Mouse (Mus musculus): ENCODE results near the gene Spp2.
"Not testable (repeated sequence)": the region's sequence is repeated elsewhere in the genome, so short reads cannot be mapped to it uniquely, and the experiment has no call there.

Gene Spp2

DNA sequence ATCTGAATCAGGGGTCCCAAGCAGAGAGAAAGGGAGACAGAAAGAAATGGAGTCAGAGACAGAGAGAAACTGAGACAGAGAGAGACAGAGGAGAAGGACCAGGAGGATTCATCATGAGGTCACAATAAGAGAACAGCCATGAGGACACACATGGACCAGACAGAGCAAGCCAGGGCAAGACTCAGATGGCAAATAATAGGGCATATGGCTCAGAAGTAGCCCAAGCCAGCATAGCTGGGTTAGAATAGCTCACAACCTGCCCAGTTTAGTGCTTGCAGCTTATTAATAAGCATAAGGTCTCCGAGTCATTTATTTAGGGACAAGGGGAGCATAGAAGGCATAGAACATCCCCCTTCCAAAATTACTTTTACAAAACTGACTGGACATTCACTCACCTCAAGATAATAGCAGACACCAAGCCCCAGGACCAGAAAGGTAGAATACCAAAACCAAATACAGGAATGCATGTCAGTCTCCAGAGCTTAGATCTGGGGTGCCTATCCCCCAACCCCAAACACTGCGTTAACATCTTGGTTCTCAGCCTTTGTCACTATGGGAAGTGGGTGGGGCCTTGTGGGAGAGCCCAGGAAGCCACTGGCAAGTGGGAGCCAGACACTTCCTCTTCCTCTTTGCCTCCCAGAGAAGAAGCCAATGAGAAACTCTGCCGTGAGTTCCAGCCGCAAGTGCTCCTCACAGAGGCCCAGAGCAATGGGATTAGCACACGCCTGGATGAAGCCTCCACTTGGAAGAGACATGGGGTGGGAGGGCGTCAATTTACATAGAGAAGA, 26.5 kb downstream of the Spp2 start:
- no peak for DNase-seq (ENCODE audit: low read depth, low spot score)

DNA sequence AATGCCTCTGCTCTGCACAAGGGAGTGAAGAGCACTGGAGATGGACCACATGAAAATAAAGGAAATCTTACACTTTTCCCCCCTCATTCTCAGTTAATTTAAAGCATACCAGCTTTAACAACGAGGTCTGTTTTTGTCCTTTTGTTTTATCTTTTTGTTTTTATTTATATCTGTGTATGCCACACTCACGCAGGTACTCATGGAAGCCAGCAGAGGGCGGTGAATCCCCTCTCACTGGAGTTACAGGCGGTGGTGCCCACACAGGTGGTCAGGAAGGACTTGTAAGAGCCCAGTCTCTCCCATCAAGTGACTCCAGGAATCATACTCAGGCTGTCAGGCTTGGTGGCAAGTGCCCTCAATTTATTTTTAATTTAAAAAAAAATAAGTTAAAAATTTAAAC, 27.3 kb downstream of the Spp2 start:
- peak; percentile 44 for DNase-seq (ENCODE audit: low read depth, low spot score)

DNA sequence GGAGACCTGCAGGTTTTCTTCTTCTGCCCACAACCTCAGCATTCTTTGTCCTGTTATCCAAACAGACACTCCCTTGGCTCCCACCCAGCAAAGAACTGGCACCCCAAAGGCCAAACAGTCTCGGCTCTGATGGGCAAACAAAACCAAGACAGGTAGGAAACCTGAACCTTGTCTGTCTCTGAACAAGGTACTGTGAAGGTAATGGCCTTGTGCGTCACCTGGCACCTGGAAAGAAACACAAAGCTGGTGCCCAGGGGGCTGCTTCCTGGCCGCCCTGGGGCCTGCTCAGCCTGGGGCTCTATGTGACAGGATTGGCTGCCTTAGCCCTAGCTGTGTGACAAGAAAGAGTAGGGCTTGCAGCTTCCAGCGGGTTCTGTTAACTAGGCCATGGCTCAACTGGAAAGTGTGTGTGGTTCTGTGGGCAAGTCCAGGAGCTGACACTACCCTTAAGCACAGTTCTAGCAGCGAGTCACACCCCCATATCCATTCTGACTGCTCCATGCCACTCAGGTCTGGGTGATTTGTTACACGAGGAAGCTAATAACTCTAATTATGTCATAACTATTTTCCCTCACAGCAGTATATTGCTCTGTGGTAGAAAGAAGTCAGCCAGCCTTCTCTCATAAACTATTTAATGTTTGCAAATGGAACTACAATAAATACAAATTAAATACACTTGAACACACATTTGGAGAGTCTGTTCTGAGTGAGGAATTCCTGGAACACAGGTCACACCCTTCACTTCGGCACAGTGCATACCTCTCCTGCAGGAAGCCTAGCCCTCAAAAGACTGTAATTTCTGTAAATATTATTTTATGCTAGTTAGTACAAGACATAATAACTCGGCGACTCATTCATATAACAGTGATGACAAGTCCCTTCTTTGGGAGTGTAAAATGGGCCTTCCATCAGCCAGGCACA, 30.7 kb downstream of the Spp2 start:
- DNase-seq (ENCODE audit: low read depth, low spot score), result peak; percentile 18

DNA sequence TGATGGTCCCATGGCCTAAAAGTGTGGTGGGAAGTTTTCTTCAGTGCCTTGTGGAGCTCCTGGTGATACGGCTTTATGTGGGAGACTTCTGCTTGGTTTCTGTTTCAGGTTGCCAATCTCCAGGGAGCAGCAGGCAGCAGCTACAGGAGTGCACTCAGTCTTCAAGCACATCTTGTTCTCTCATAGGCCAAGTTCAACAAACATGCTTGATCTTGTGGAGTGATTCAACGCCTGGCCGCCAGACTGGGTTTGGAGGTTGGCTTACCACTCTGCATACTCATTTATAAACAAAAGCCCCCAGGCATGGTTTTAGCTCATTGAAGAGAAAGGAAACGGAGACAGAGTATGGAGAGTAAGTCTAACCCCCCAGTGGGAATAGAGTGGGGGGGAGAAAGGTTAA, 36.6 kb downstream of the Spp2 start:
- no peak for DNase-seq (ENCODE audit: low read depth, low spot score)

DNA sequence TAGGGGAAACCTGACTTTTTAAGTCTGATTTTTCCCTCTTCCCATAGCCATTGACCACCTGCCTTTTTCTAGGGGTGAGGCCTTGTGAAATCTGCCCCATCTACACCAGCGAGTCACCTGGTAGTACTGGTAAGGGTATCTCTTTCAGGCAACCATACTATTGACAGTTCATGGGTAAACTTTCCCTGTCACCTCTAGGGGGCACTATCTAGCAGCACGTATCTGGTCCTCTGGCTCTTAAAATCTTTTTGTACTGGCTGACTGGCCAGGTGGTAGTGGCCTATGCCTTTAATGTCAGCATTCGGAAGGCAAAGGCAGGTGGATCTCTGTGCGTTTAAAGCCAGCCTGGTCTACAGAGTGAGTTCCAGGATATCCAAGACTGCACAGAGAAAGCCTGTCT, 38.6 kb downstream of the Spp2 start:
- DNase-seq (ENCODE audit: low read depth, low spot score), result peak; percentile 53

DNA sequence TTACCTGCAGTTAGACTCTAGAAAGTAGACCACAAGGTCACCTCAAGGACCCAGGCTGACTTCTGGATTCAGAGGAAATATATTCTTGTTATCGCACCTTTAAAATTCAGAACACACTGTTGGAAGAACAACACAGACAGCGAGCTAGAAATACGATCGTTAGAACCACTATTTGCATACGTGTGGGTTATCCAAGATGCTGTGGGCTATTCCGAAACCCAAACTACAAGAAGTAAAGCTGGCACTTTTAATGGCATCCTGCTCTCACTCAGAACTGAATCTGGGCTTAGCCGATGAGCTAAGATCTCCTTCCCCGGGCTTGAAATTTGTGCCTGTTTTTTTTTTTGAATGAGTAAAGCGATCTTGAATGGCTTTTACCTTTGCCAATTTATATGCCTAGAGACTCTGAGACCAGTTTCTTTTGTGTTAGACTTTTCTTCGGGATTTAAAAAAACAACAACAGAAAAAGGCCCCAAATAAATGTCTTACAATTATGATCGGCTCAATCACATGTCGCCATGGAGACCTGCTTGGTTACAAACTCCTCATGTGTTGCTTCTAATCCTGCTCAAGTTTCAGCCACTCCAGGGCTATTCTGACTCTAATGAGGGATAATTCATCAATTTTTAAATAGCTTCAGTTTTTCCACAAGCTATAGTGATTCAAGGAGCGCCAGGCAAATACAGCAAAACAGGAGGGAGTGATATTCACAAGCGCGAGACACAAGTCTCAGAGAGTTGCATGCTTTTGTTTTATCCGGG, 39.7 kb downstream of the Spp2 start:
- no peak for DNase-seq (ENCODE audit: low read depth, low spot score)

DNA sequence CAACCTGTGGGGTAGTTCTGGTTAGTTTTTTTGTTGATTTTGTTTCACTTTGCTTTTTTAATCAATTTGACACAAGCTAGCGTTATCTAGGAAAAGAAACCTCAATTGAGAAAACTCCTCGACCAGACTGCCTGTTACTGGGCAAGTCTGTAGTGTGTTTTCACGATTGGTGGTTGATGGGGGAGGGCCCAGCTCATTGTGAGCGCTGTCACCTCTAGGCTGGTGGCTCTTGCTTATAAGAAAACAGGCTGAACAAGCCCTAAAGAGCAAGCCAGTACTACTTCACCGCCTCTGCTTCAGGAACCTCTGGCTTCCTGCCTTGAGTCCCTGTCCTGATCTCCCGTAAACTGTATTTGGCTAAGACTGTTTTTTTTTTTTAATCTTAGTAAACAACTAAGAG, 40.7 kb downstream of the Spp2 start:
- DNase-seq (ENCODE audit: low read depth, low spot score), result no peak

DNA sequence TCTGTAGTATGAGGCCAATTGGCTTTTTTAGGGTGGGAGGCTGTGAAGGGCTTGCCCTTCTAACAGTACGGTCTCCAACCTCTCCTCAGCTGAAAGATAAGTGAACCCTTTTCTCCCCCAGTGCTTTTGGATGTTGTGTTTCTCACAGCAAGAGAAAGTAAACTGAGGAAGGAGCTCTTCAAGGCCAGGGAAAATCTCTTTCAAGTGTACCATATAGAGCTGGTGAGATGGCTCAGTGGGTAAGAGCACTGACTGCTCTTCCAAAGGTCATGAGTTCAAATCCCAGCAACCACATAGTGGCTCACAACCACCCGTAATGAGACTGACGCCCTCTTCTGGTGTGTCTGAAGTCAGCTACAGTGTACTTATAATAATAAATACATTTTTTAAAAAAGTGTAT, 41.3 kb downstream of the Spp2 start:
- DNase-seq (ENCODE audit: low read depth, low spot score), result not testable (repeated sequence)

DNA sequence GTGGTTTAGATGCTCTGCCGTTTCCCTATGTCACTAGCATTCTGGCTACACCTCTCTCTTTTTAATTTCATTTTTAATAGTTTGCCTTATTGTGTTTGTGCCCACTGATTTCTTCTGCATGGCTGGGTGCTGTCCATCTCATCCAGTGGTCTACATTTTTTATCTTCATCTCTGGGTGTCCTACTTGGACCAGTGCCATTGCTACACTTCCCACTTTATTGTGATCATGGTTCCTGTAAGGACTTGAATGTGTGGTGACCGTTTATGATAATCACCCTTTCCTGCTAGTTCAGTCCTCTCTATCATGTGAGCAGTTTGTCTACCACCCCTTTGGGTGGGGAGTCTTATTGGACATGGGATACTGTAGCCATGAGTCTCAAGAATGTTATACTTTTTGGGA, 43.0 kb downstream of the Spp2 start:
- no peak for DNase-seq (ENCODE audit: low read depth, low spot score)

DNA sequence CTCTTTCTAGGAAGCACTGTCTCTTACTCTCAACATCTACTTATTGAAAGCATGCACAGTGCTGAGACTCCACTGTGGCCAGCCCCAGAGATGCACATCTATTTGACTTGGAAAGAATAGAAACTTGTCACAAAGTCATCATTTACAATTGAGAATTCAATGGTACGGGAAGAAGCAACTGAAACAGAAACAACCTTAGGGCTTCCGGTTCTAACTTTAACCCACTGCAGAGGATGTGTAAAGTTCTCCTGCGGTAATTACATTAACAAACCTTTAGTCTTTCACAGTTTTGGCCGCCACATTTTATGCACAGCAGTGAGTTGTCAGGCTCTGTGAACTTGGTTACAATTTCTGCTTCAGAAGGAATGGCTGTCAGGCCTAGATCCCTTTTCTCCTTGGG, 43.9 kb downstream of the Spp2 start:
- DNase-seq (ENCODE audit: low read depth, low spot score), result no peak

DNA sequence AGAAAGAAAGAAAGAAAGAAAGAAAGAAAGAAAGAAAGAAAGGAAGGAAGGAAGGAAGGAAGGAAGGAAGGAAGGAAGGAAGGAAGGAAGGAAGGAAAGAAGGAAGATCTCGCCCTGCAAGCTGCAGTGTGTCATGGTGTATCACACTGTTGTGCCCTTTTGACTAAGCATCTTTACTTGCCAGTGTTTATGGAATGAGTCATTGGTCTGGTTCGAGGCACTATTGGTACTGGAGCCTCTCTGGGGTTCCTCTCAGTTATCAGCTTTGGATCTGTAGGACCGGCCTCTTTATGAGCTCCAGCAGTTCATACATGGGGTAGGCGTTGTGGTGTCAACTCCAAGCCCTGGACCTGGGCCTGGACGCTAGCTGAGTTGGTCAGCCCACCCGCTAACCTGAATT, 45.4 kb downstream of the Spp2 start:
- peak; percentile 59 for DNase-seq (ENCODE audit: low read depth, low spot score)

DNA sequence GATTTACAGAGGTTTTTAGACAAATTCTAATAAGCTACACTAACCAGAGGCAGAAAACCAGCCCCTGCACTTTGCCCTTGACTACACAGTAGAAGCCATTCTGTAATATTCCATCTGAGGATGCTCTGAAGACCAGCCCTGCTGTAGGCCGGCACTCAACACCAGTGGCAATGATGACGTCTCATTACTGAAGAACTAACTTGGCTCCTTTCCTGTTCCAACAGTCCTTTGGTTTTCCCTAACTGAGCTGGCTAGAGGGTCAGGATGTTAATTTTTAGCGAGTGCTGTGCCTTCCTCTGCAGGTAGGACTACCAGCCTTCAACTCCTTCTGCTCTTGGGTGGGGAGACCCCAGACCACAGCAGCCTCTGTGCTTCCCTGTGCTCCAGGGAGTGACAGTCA, 47.9 kb downstream of the Spp2 start:
- DNase-seq (ENCODE audit: low read depth, low spot score), result no peak

DNA sequence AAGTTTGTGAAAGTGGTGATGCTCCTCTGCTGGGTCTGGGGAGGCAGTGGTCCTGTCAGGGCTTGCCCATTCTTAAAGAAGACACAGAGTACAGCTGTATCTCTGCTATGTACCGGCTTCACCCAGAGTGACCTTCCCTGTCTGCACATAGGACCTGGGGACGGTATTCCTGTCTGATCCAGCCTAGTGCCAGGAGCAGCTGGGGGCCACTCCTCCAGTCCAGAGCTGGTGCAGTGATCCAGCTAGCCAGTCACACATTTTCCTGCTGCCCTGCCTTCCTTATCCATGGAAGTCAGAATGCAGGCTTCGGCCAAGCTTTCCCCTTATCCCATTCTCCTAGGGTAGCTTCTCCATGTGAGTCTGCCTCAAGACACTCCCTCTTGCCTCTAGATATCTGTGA, 49.0 kb downstream of the Spp2 start:
- DNase-seq (ENCODE audit: low read depth, low spot score), result no peak

DNA sequence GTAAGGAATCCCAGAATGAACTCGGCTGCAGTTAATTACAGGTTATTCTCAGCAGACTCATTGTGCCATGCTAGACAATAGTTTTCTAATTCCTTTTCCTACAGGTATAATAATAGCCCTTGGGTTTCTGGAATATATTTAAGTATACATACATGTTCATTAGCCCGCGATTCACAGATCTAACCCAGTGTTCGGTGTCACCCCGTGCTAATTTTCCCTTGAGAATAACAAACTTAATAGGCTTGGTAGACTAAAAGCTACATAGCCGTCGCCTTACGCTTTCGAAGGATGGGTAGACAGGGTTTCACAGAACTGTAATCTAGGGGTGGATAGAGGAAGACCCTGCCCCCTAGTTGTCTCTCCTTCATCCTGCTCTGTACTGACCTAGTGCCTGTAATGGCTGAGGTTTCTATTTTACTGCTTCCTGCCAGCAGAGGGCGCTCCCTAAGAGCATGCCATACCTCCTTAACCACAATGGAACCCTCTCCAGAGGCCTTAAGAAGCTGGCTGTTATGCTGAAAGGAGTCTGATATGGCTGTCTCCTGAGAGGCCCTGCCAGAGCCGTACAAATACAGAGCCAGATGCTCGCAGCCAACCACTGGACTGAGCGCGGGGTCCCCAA, 49.8 kb downstream of the Spp2 start:
- DNase-seq (ENCODE audit: low read depth, low spot score), result peak; percentile 88

DNA sequence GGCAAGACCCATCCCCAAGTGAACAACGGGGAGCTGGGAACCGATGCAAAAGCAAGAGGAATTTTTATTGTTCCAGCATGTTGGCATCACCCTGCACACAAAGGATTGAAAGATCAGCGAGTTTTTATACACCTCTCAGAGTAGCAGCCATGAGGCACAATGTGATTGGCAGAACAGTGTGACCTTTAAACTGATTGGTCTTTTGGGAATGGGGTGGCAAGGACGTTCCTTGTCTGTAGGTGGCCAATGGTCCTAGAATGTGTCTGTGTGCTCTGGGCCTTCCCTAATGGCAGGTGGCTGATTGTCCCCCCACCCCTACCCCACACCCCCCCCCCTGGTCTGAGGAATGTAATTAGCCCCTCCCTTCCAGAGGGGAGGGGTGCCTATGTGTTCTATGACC, 52.4 kb downstream of the Spp2 start:
- no peak for DNase-seq (ENCODE audit: low read depth, low spot score)

DNA sequence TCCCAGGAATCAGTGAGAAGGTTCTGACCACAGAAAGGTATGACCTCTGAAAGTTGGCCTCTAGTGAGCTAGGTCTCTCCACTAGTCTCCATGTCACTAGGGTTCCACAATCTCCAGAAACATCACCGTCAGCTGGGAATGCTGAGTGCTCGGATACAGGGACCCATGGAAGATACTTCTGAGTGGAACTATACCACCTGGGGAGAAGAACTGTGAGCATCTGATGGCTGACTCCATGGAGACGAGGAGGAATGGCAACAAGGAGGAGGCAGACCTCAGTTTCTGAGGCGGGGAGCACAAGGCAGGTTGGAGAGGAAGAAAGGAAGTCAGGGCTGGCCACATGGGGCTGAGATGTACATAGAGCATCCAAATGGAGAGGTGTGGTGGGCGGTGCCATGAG, 52.9 kb downstream of the Spp2 start:
- DNase-seq (ENCODE audit: low read depth, low spot score), result no peak

DNA sequence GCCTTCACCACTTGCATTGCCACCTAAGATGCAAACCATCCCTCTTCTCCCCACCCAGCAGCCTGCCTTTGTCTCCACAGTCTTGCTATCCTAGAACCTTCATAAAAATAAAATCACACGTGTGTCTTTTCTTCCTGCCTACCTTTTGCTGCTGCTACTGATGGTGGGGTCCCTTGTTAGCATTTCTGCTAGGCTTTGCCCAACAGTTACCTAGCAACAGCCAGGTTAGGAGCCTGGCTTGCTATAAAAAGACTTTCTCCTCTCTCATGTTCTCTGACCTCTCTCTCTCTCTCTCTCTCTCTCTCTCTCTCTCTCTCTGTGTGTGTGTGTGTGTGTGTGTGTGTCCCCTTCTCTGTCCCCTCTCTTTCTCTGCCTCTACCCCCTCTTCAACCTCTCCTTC, 54.3 kb downstream of the Spp2 start:
- DNase-seq (ENCODE audit: low read depth, low spot score), result no peak

DNA sequence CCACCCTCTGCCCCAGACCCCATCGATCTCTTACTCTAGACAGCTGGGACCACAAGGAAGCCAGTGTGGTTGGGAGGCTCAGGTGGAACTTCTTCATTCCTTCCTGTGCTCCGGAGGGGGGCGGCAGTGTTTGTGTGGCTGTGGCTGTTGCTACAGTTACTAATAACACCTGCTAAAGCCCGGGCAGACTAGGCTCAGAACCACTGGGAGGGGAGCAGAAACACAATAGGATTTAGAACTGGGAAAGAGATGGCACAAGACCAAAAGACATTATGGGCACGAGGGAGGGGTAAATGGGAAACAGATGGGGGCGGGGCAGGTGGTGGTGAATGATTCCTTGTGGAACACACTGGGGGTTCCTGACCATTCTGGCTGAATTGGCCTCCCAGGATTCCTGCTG, 55.7 kb downstream of the Spp2 start:
- DNase-seq (ENCODE audit: low read depth, low spot score), result no peak

DNA sequence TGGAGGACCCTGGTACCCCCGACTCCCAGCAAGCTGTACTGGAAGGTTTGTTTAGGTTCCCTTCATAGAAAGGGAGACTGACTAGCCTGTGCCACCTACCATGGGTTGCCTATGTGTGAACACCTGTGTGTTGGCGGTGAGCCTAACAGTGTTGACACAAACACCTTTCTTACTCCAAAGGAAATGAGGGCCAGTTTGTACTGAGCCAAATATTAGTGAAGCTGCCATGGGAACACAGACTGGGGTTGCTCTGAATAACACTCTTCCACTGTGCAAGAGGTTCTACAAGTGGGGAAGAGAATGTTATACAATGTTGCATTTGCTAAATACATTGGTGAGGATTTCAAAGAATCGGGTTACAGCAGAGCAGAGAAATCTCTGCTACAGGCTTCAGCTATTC, 56.5 kb downstream of the Spp2 start:
- DNase-seq (ENCODE audit: low read depth, low spot score), result no peak

DNA sequence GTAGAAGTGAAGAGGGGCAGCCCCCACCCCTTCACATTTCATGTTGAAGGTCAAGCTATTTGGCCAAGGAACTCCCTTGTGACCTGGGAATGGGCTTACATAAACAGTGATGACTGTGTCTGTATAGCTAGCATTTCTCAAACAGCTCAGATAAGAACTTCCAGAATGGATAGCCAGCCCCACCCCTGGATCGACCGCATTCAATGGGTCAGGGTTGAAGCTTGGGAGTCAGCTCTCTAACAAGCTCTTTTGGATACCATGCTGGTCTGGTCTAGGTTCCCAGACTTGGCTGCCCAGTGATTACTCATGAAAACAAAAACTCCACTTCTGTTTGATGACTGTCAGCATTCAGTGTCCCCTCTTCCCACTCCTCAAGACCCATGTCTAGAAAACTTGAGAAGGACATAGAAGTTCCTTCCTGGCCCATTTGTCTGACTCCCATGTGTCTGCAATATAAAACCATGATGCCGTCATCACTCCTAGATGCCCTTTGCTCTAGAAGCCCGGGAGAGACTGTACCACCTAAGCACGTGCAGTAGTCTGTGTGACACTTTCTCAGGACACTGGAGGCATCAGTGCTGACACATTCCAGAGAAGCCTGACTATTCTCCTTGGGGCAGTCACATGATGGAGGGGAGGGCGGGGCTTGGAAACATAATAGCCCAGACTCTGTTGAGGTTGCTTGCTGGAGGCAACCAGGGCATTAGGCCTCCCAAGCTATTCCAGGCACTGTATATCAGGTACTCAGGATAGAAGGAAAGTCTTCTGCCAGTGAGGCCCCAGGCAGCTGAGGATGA, 57.5 kb downstream of the Spp2 start:
- DNase-seq (ENCODE audit: low read depth, low spot score), result peak; percentile 72

DNA sequence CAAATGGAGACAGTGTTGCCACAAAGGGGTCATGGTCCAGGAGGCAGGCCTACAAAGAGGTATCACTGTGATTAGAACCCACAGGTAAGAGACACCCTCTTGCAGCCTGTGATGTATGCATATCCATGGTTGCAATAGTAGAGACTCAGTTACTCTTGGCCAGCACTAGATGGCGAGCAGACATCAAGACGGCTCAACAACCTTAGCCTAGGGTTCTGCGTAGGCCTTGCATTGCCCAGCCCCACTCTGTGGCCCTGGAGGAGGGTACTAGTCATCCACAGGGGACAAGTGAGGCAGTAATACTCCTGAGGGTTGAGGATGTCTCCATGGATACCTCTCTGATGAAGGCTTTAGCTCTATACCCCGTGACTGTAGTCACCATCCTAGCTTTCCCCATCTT, 59.0 kb downstream of the Spp2 start:
- DNase-seq (ENCODE audit: low read depth, low spot score), result peak; percentile 49
